Mouse (Mus musculus) activated CD4-positive, CD25-positive, alpha-beta regulatory T cell, adult 4 months (primary cell): ENCODE results near the gene Olfr814. TPM values are rescaled to one million over a fixed set of nuclear protein-coding genes. Genes with fewer than 3 reads are reported as not detected.
"Not testable (repeated sequence)": the region's sequence is repeated elsewhere in the genome, so short reads cannot be mapped to it uniquely, and the experiment has no call there.

Experiments used
- ATAC-seq: one replicate; pipeline ENCODE4 v1.8.0; 2017
- polyA plus RNA-seq, 2 experiments: library from polyadenylated mRNA; unstranded; fragments of 100-300 nt; shearing (Covaris generic); gene quantifications; one replicate each; pipeline ENCODE4 v1.2.1; 2017

Gene Olfr814
- polyA plus RNA-seq, result under 1 TPM in 1 of 2 experiments, not detected in 1; 0.15 TPM

DNA sequence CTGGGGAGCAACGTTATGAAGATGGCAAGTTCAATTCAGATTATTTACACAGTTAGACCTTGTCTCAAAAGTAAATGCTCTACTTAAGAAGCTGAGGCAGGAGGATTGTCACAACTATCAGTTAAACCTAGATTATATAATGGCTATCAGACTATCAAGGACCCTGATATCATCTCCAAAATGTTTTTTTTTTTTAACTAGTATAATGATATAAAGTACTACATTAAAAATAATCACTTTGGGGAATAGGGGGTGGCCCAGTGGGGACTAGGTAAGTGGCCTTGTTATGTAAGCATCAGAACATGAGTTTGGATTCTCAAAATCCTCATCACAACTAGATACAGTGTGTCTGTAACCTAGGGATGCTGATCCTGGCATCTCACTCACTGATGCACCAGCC is at the start of gene Olfr814:
Olfr814 (minus strand) TSS at position 101 of the 400 bp plus-strand sequence.
- ATAC-seq, result not testable (repeated sequence)

DNA sequence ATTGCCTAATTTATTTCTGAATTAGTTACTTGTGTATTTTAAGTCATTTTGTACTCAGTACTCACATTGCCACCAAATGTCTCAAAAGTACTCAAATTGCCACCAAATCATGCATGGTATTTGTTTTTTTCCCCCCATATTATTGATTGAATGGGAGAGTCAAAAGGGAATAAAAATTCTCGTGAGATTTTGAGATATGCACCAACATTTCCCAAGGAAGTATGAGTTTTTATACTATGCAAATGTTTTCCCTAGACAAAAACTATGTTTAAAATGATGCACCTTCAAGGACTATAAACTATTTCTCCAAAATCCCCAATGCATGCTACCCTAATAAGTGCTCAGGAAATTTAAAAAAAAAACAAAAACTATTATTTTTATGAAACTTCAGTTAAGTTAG is 35.8 kb upstream of the Olfr814 start, which contains the start of gene Olfr816:
Olfr816 (minus strand) TSS at position 101 of the 400 bp plus-strand sequence.
- no peak for ATAC-seq

DNA sequence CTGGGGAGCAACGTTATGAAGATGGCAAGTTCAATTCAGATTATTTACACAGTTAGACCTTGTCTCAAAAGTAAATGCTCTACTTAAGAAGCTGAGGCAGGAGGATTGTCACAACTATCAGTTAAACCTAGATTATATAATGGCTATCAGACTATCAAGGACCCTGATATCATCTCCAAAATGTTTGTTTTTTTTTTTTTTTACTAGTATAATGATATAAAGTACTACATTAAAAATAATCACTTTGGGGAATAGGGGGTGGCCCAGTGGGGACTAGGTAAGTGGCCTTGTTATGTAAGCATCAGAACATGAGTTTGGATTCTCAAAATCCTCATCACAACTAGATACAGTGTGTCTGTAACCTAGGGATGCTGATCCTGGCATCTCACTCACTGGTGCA is 26.1 kb upstream of the Olfr814 start, which contains the start of gene Olfr815:
Olfr815 (minus strand) TSS at position 101 of the 400 bp plus-strand sequence.
- not testable (repeated sequence) for ATAC-seq

DNA sequence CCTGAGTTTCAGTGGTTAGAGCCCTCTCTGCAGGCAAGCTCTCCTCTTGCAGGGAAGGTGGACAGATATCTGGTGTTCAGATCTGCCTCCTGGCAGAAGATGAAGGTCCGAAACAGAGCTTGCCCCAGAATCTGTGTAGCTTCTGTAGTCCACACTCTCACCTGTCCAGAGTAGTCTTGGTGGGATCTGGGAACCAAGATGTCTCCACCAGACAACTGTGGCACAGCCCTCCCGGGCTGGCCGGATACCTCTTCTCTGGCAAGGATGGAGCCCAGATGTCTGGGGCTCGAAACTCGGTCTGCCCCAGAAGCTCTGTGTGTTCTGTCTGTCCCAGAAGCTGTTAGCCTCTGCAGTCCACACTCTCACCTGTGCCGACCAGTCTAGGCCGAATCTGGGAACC is 6.3 kb upstream of the Olfr814 start:
- ATAC-seq, result no peak

DNA sequence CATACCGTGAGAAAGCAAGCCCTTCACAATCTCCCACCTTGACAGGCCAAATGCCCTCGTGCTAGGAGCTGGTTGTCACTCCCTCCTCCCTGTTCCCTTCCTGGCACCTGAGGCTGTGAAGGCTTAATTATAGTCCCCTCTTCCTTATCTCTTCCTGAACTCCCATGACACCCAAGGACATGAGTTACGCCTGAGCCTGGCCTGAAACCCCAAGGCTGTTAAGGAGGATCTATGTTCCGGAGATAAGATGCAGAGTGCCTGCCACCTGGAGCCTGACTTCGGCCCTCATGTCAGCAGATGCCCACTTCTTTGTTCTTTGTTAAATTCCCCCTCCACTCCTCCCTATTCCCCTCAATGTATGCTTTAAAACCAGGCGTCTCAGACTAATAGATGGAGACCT is 5.8 kb upstream of the Olfr814 start:
- not testable (repeated sequence) for ATAC-seq

DNA sequence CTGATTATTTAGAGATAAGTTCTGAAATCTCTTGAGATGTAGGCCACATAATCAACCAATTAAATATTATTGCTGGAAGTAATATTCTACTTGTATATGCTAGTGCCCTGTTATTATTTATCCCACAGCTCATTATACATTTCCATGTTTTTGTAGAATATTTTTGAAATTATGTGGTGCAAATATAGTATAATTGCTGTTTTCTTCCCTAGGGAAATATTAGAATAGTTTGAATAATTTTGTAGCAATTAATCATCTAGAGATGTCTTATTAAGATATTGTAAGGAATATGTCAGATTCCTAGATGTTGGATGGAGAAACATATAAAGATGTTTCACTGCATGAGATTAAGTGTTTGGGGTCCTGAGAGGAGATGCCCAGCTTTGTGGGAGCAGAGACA is 24.6 kb downstream of the Olfr814 start, which contains the start of gene Olfr813:
Olfr813 (plus strand) TSS at position 301 of the 400 bp plus-strand sequence.
- no peak for ATAC-seq

DNA sequence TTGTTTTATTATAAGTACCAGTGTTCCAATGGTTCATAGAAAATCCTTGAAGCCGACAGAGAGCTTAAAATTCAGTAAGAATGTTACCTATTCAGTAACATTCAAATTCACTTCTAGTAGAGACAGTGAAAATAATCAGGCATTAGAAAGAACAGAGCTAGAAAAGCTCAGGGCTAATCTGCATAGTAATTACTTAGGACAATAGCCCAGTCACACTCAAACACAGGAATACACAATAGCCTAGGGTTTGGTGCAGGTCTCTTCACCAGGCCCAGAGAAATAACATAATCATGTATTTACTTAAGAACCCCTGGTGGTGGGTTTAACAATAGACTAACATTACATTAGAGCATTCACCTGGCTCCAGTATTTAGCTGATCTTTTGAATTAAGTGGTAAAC is 32.3 kb downstream of the Olfr814 start:
- ATAC-seq, result no peak

DNA sequence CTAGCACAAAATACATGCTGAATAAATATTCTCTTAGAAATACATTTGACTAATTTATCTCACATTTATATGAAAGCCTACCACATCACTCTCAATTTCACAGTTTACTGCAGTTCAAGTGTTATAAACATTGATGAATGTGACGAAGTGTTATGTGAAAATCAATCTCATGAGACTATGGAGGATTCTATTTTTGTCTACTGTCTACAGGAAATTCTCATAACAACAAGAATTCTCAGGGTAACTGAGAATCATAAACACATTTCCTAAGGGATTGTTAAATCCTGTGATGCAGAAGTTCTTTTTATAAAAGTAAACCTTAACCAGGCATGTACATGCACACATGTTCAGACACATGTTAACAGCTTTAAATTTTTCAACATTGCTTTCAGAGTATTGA is 33.7 kb downstream of the Olfr814 start, which contains the start of gene Olfr812:
Olfr812 (minus strand) TSS at position 101 of the 400 bp plus-strand sequence.
- no peak for ATAC-seq

Other genes starting within 250 kb of the Olfr814 start
- gene Olfr799, start 242.4 kb downstream of the Olfr814 start, polyA plus RNA-seq, result not detected
- gene Olfr800, start 222.2 kb downstream of the Olfr814 start, polyA plus RNA-seq, result not detected
- not detected for gene Olfr801, start 206.0 kb downstream of the Olfr814 start, polyA plus RNA-seq
- not detected for gene Olfr802, start 191.7 kb downstream of the Olfr814 start, polyA plus RNA-seq
- gene Olfr803, start 185.6 kb downstream of the Olfr814 start, polyA plus RNA-seq, result not detected
- gene Olfr804, start 176.6 kb downstream of the Olfr814 start, polyA plus RNA-seq, result not detected
- under 1 TPM in 1 of 2 experiments, not detected in 1; 0.24 TPM for gene Olfr805, start 150.5 kb downstream of the Olfr814 start, polyA plus RNA-seq
- not detected for gene Olfr806, start 137.9 kb downstream of the Olfr814 start, polyA plus RNA-seq
- not detected for gene Olfr807, start 122.1 kb downstream of the Olfr814 start, polyA plus RNA-seq
- gene Olfr808, start 114.4 kb downstream of the Olfr814 start, polyA plus RNA-seq, result not detected
- gene Olfr809, start 105.2 kb downstream of the Olfr814 start, polyA plus RNA-seq, result not detected
- not detected for gene Olfr810, start 84.9 kb downstream of the Olfr814 start, polyA plus RNA-seq
- gene Olfr811, start 75.5 kb downstream of the Olfr814 start, polyA plus RNA-seq, result not detected
- not detected for gene Olfr812, start 33.8 kb downstream of the Olfr814 start, polyA plus RNA-seq
- gene Olfr813, start 24.5 kb downstream of the Olfr814 start, polyA plus RNA-seq, result not detected
- gene Olfr815, start 26.0 kb upstream of the Olfr814 start, polyA plus RNA-seq, result not detected
- under 1 TPM in 1 of 2 experiments, not detected in 1; 0.25 TPM for gene Olfr816, start 35.7 kb upstream of the Olfr814 start, polyA plus RNA-seq
- not detected for gene Olfr818, start 69.2 kb upstream of the Olfr814 start, polyA plus RNA-seq
- not detected for gene Olfr819, start 87.4 kb upstream of the Olfr814 start, polyA plus RNA-seq
- not detected for gene Olfr247, start 96.3 kb upstream of the Olfr814 start, polyA plus RNA-seq
- not detected for gene Gm10310, start 105.2 kb upstream of the Olfr814 start, polyA plus RNA-seq
- not detected for gene Olfr820, start 132.8 kb upstream of the Olfr814 start, polyA plus RNA-seq
- gene Olfr821, start 150.5 kb upstream of the Olfr814 start, polyA plus RNA-seq, result not detected
- under 1 TPM in 1 of 2 experiments, not detected in 1; 0.33 TPM for gene Olfr822, start 191.4 kb upstream of the Olfr814 start, polyA plus RNA-seq
- not detected for gene Olfr823, start 235.5 kb upstream of the Olfr814 start, polyA plus RNA-seq